ENCODE assay signal across 20 mouse cellular contexts in the genomic region with DNA sequence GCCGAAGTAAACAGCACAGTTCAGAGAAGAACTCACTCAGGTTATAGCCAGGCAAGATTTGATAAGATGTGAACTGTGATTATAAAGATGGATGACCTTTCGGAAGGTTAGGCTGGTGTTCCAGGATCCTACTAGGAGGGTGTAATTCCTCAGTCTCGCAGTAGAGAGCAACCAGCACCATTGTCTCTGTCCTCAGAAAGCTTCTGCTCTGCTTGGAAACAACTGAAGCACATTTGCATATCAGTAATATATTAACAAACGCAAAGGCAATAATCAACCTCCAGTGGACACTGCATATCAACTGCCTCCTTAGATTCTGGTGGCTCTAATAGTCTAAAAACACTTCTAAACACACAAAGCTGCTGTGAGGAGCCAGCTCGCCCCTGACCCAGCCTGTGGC. TPM values are rescaled to one million over a fixed set of nuclear protein-coding genes. Genes with fewer than 3 reads are reported as not detected.
DNase-seq lines count a peak whose midpoint lies in the region; ATAC-seq and TF ChIP-seq lines count a peak whose summit lies in the region.
"Had no signal": no experiment of that assay in that cellular context is flagged by ENCODE, and none has a peak within 500 bp of the region (broad histone marks: within the 10 kb centered on the region; RNA-seq: fewer than 3 reads in every experiment).

No protein-coding gene starts in this region.

- H3K4me1 ChIP-seq in heart, postnatal 0 days (ENCODE audit: control insufficient read depth, insufficient read depth), result peaks cover 12% of the 10 kb centered on the region; the same call in 1 of the 2 replicates
- H3K4me1 ChIP-seq in liver, adult 2 months (ENCODE audit: control insufficient read depth, insufficient read depth, low read length), result peaks cover 35% of the 10 kb centered on the region
- peaks cover 76% of the 10 kb centered on the region for H3K4me1 ChIP-seq in liver, embryonic 15.5 days (replicated peaks)
- peaks cover 10% of the 10 kb centered on the region for H3K4me1 ChIP-seq in limb, embryonic 10.5 days

- H3K27ac ChIP-seq in heart, postnatal 0 days (ENCODE audit: low read depth), result no peak overlapping the region
- H3K27ac ChIP-seq in liver, adult 2 months (replicated peaks; ENCODE audit: insufficient read depth, low read depth, low read length), result peak overlapping the region; percentile 68
- peak overlapping the region; percentile 45 for H3K27ac ChIP-seq in liver, embryonic 15.5 days (replicated peaks)
- H3K27ac ChIP-seq in left cerebral cortex, adult 2 months, result no peak overlapping the region
- H3K27ac ChIP-seq in limb, embryonic 10.5 days, result no peak overlapping the region
- H3K27ac ChIP-seq: gastrocnemius, adult 2 months; heart, embryonic 15.5 days; hindbrain, embryonic 12.5 days; macrophage; midbrain, embryonic 13.5 days had no signal

- H3K79me2 ChIP-seq in liver, adult 2 months (ENCODE audit: control insufficient read depth, insufficient read depth, low read length), result peaks cover 28% of the 10 kb centered on the region; the same call in 1 of the 2 replicates

- no peaks in the 10 kb centered on the region for H3K27me3 ChIP-seq in heart, postnatal 0 days (ENCODE audit: control insufficient read depth, insufficient read depth, low read length)
- H3K27me3 ChIP-seq in liver, adult 2 months (ENCODE audit: control insufficient read depth, insufficient read depth, low read length), result no peaks in the 10 kb centered on the region
- H3K27me3 ChIP-seq in liver, embryonic 15.5 days, result no peaks in the 10 kb centered on the region
- no peaks in the 10 kb centered on the region for H3K27me3 ChIP-seq in limb, embryonic 10.5 days (ENCODE audit: low read depth, poor library complexity, severe bottlenecking)
- H3K27me3 ChIP-seq: heart, embryonic 15.5 days; hindbrain, embryonic 12.5 days; liver, embryonic 13.5 days; midbrain, embryonic 13.5 days had no signal

- no peak overlapping the region for H3K9ac ChIP-seq in heart, postnatal 0 days (replicated peaks; ENCODE audit: low read depth, low read length)
- H3K9ac ChIP-seq in liver, adult 2 months (ENCODE audit: low read depth, low read length), result peak overlapping the region; percentile 41
- H3K9ac ChIP-seq in liver, embryonic 15.5 days, result no peak overlapping the region
- H3K9ac ChIP-seq: heart, embryonic 15.5 days; hindbrain, embryonic 12.5 days; liver, embryonic 13.5 days; midbrain, embryonic 13.5 days had no signal

- no peak for DNase-seq in heart, postnatal 0 days (ENCODE audit: low spot score)
- DNase-seq in heart, postnatal 36 days, result no peak
- peak; percentile 91 for DNase-seq in liver, adult 2 months (ENCODE audit: extremely low read depth, low read depth, low spot score)
- DNase-seq in liver, result no peak
- DNase-seq in yolk sac, embryonic 10.5 days (ENCODE audit: low spot score), result peak; percentile 15
- DNase-seq in left cerebral cortex, adult 2 months (ENCODE audit: extremely low spot score in 1 of 2, low spot score in 2 of 2), result no peak
- no peak for DNase-seq in limb, embryonic 10.5 days (ENCODE audit: low spot score)
- DNase-seq: adrenal gland, postnatal 14 days; cerebellum, adult 2 months; gastrocnemius, adult 2 months; liver, embryonic 13.5 days; right cerebral cortex, postnatal 4 days had no signal

- H3K36me3 ChIP-seq in heart, postnatal 0 days (replicated peaks; ENCODE audit: control insufficient read depth, insufficient read depth, low read length), result no peaks in the 10 kb centered on the region
- no peaks in the 10 kb centered on the region for H3K36me3 ChIP-seq in liver, adult 2 months (ENCODE audit: control insufficient read depth, insufficient read depth, low read length)
- peaks cover 19% of the 10 kb centered on the region for H3K36me3 ChIP-seq in liver, embryonic 15.5 days (replicated peaks)
- peaks cover 7% of the 10 kb centered on the region for H3K36me3 ChIP-seq in limb, embryonic 10.5 days
- H3K36me3 ChIP-seq: heart, embryonic 15.5 days; hindbrain, embryonic 12.5 days; midbrain, embryonic 13.5 days had no signal

- no peak overlapping the region for H3K4me3 ChIP-seq in heart, postnatal 0 days (ENCODE audit: low read depth, low read length)
- peak overlapping the region; percentile 25; the same call in 1 of the 2 replicates for H3K4me3 ChIP-seq in liver, adult 2 months (ENCODE audit: insufficient read depth, low read depth, low read length)
- H3K4me3 ChIP-seq in liver, embryonic 15.5 days (replicated peaks), result no peak overlapping the region
- H3K4me3 ChIP-seq in left cerebral cortex, adult 2 months, result no peak overlapping the region
- no peak overlapping the region for H3K4me3 ChIP-seq in limb, embryonic 10.5 days
- H3K4me3 ChIP-seq: erythroblast, embryonic 14.5 days; gastrocnemius, adult 2 months; heart, embryonic 15.5 days; hindbrain, embryonic 12.5 days; liver, embryonic 13.5 days; midbrain, embryonic 13.5 days; myocyte had no signal

- H3K9me3 ChIP-seq in heart, postnatal 0 days (replicated peaks; ENCODE audit: control insufficient read depth, low read length), result no peaks in the 10 kb centered on the region
- no peaks in the 10 kb centered on the region for H3K9me3 ChIP-seq in liver, embryonic 15.5 days (replicated peaks)
- H3K9me3 ChIP-seq in limb, embryonic 10.5 days (replicated peaks), result no peaks in the 10 kb centered on the region
- H3K9me3 ChIP-seq: heart, embryonic 15.5 days; hindbrain, embryonic 12.5 days; liver, embryonic 13.5 days; midbrain, embryonic 13.5 days had no signal

- intact Hi-C loops in heart, postnatal 36 days (cut with DNase I), result no loop called here
- intact Hi-C loops in left cerebral cortex, adult 2 months (cut with DNase I), result no loop called here

- no peak for ATAC-seq in heart, postnatal 0 days (ENCODE audit: insufficient read depth, low read depth)
- ATAC-seq in liver, embryonic 15.5 days (ENCODE audit: insufficient read depth), result no peak
- ATAC-seq: forebrain, embryonic 16.5 days; midbrain, embryonic 13.5 days had no signal

- no peak for TF ChIP-seq POLR2A in liver, adult 2 months (IDR thresholded peaks at IDR 0.05; ENCODE audit: extremely low read depth, insufficient read depth, low read length)

- no peak overlapping the region for H3K4me2 ChIP-seq in heart, postnatal 0 days (ENCODE audit: low read depth, low read length)
- no peak overlapping the region for H3K4me2 ChIP-seq in liver, embryonic 15.5 days
- H3K4me2 ChIP-seq: heart, embryonic 15.5 days; hindbrain, embryonic 12.5 days; liver, embryonic 13.5 days; midbrain, embryonic 13.5 days had no signal

- TF ChIP-seq EP300 in heart, postnatal 0 days (IDR thresholded peaks at IDR 0.05; ENCODE audit: low read depth), result no peak

- peak; percentile 27 for TF ChIP-seq CTCF in heart, postnatal 0 days (IDR thresholded peaks at IDR 0.05; ENCODE audit: low read depth)
- peak; percentile 37; the same call in 1 of the 2 replicates for TF ChIP-seq CTCF in liver, adult 2 months (IDR thresholded peaks at IDR 0.05; ENCODE audit: low read depth, low read length)
- TF ChIP-seq CTCF in left cerebral cortex, adult 2 months (IDR thresholded peaks at IDR 0.05), result no peak; the same call in 1 of the 2 replicates

- 78% methylated on average over 5 of the region's 5 CpGs for WGBS in heart, postnatal 0 days
- WGBS in liver, adult 2 months, result 21% methylated on average over 5 of the region's 5 CpGs
- 60% methylated on average over 5 of the region's 5 CpGs for WGBS in liver, embryonic 15.5 days (ENCODE audit: insufficient replicate concordance)
- 74% methylated on average over 5 of the region's 5 CpGs for WGBS in limb, embryonic 10.5 days

RNA-seq across cellular contexts. Expression of gene Tbxas1, which starts 47.8 kb away (rescaled TPM):
- total RNA-seq in heart, postnatal 0 days (2014; rRNA removed; ENCODE audit: low replicate concordance), result 0.77 and 1.6 TPM in 2 replicates
- polyA plus RNA-seq in heart, postnatal 0 days (2015; fragmentation: Nextera tagmentation; extraction: Ambion mirVana), result 0.64 and 0.74 TPM in 2 replicates
- 1 to 10 TPM; 2.1 TPM for total RNA-seq in heart, postnatal 36 days (2021)
- total RNA-seq in liver, adult 2 months (2014; rRNA removed), result 3.5 and 4.9 TPM in 2 replicates
- 0.61 and 1.1 TPM in 2 replicates for polyA plus RNA-seq in liver, adult 2 months (2012; rRNA removed)
- 9.0 and 10.4 TPM in 2 replicates for polyA plus RNA-seq in liver, embryonic 15.5 days (2015; fragmentation: Nextera tagmentation; extraction: Ambion mirVana)
- 1 to 10 TPM; 2.2 to 2.6 TPM for total RNA-seq in left cerebral cortex, adult 2 months (2021)
- 1.1 TPM in 2 replicates for polyA plus RNA-seq in limb, embryonic 10.5 days (2016; fragmentation: Nextera tagmentation; extraction: Ambion mirVana)
- polyA plus RNA-seq: myocyte had no signal

RNA-seq across cellular contexts. Expression of gene Hipk2, which starts 48.5 kb away (rescaled TPM):
- 39.2 and 45.0 TPM in 2 replicates for total RNA-seq in heart, postnatal 0 days (2014; rRNA removed; ENCODE audit: low replicate concordance)
- polyA plus RNA-seq in heart, postnatal 0 days (2015; fragmentation: Nextera tagmentation; extraction: Ambion mirVana), result 9.4 and 9.8 TPM in 2 replicates
- total RNA-seq in heart, postnatal 36 days (2021), result 100 to 1,000 TPM in 1 of 2 experiments, 10 to 100 TPM in 1; 92.1 to 101 TPM
- total RNA-seq in liver, adult 2 months (2014; rRNA removed), result 8.5 and 10.4 TPM in 2 replicates
- polyA plus RNA-seq in liver, adult 2 months (2012; rRNA removed), result 22.2 and 23.5 TPM in 2 replicates
- polyA plus RNA-seq in liver, embryonic 15.5 days (2015; fragmentation: Nextera tagmentation; extraction: Ambion mirVana), result 18.0 and 23.4 TPM in 2 replicates
- total RNA-seq in left cerebral cortex, adult 2 months (2021), result 10 to 100 TPM; 54.7 to 61.3 TPM
- polyA plus RNA-seq in limb, embryonic 10.5 days (2016; fragmentation: Nextera tagmentation; extraction: Ambion mirVana), result 20.6 and 21.8 TPM in 2 replicates

Comparison
In these comparisons a context has a peak if more than half of its experiments do, and no peak if none do; other contexts are left out.
1. DNase-seq: peak in liver, adult 2 months (single experiment) and yolk sac, embryonic 10.5 days (single experiment); none in heart, postnatal 0 days (single experiment), heart, postnatal 36 days (0 of 2), liver (single experiment), left cerebral cortex, adult 2 months (0 of 2) and limb, embryonic 10.5 days (single experiment).
2. H3K27ac ChIP-seq: peak in liver, adult 2 months (single experiment) and liver, embryonic 15.5 days (single experiment); none in heart, postnatal 0 days (single experiment), left cerebral cortex, adult 2 months (single experiment) and limb, embryonic 10.5 days (single experiment).